Mouse (Mus musculus) embryonic facial prominence, embryonic 14.5 days (tissue): ENCODE measurements at regions not wholly inside any gene's neighbourhood (a gene's known extent, or its start where the extent isn't known, plus 50 kb on each side); places are given as distances from the start of the nearest gene placed in this dataset.

ENCODE experiments used
- ATAC-seq: fragments of 200-750 bp; cut with Nextera tagmentation; 2 replicates; pipeline ENCODE4 v1.8.0; 2017; ENCODE audit warnings: low read depth, moderate number of reproducible peaks, moderate TSS enrichment
- DNase-seq: peaks from one replicate; pipeline ENCODE4 v3.0.0-alpha.2; 2015; ENCODE audit warnings: low spot score
- H3K27ac ChIP-seq: fragments of 300-500 bp; sonication (generic); replicated peaks from 2 replicates; pipeline ENCODE4 v1.5.1; 2014; ENCODE audit warnings: low read depth, mild to moderate bottlenecking, low read length, moderate library complexity
- H3K27me3 ChIP-seq: fragments of 300-500 bp; sonication (generic); replicated peaks from 2 replicates; pipeline ENCODE4 v1.6.1; 2014; ENCODE audit warnings: low read length; ENCODE audit not compliant: control insufficient read depth, insufficient read depth
- H3K36me3 ChIP-seq: fragments of 300-500 bp; sonication (generic); 2 replicates; pipeline ENCODE4 v1.6.1; 2014; ENCODE audit warnings: low read length, mixed read lengths; ENCODE audit not compliant: control insufficient read depth, insufficient read depth
- H3K4me1 ChIP-seq: fragments of 300-500 bp; sonication (generic); 2 replicates; pipeline ENCODE4 v1.6.1; 2014; ENCODE audit warnings: antibody characterized with exemption, low read length; ENCODE audit not compliant: control insufficient read depth, insufficient read depth
- H3K4me2 ChIP-seq: fragments of 300-500 bp; sonication (generic); 2 replicates; pipeline ENCODE4 v1.6.1; 2014; ENCODE audit warnings: low read depth, mild to moderate bottlenecking, low read length, moderate library complexity, mixed read lengths
- H3K4me3 ChIP-seq: fragments of 300-500 bp; sonication (generic); 2 replicates; pipeline ENCODE4 v1.5.1; 2014; ENCODE audit warnings: low read depth, mild to moderate bottlenecking, low read length
- H3K9ac ChIP-seq: fragments of 300-500 bp; sonication (generic); 2 replicates; pipeline ENCODE4 v1.6.1; 2014; ENCODE audit warnings: low read depth, mild to moderate bottlenecking, low read length, moderate library complexity, mixed read lengths
- H3K9me3 ChIP-seq: fragments of 300-500 bp; sonication (generic); 2 replicates; pipeline ENCODE4 v1.6.1; 2016; ENCODE audit warnings: low read length; ENCODE audit not compliant: control insufficient read depth
- WGBS: fragments of 180-500 bp; shearing (Covaris S2); extraction: QIAGEN DNeasy Blood & Tissue Kit; methylation state at CpG from one replicate; pipeline ENCODE4 v1.1.7; 2014; 5-methylcytosine and 5-hydroxymethylcytosine counted together

DNA sequence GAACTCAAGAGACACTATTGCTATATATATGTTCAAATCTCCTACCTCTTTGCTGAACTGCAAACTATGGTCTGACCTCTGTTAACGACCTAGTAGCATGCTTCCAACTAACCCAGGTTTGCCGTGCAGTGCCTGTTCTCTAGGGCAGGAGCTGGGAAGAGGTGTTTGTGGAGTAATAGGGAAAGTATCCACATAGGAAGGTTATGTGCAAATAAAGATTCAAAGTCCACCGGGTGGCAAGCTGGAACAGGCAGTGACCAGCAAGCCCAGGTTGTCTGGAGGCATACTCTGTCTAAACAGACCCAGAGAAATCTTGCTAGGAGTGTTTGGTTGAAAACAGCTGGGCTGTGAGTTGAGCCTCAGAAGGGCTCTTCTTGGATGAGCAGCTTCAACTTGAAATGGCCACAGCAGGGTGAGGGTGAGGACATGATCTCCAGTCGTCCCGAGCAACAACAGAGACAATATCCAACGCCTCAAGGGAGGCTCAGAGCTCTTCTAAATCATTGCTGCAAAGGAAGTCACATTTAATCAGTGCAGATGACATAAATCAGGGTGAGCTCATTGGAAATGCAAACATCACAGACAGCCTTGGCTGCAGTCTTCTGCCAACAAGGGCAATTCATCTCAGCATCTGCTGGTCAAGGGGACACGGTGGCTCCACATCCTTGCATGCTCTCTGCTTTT is 846.7 kb downstream of the Synb start:
- H3K9ac ChIP-seq, result no peak overlapping the region
- no peaks in the 10 kb centered on the region for H3K27me3 ChIP-seq
- no peaks in the 10 kb centered on the region for H3K36me3 ChIP-seq
- no peak overlapping the region for H3K4me3 ChIP-seq
- H3K9me3 ChIP-seq, result no peaks in the 10 kb centered on the region
- no peak for DNase-seq
- H3K27ac ChIP-seq, result no peak overlapping the region
- no peak for ATAC-seq
- WGBS, result 75% methylated on average over 7 of the region's 7 CpGs
- no peak overlapping the region for H3K4me2 ChIP-seq
- no peaks in the 10 kb centered on the region for H3K4me1 ChIP-seq

DNA sequence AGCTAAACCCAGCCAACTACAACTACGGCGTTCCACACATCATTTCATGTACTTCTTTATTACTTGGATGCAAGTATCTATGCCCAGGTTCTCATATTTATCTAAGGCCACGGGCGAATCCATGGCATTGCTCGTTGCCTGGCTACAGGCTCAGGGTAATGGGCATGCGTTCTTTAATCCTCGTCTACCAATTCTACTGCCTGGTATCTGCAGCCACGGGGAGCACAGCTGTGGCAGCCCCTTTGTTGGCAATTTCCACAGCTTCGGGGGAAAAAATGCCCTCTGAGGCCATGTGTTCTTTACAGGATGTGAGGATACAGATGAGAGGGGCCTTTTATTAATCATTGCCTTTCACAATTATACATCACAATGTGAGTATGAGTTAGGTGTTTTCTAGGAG is 860.8 kb downstream of the Synb start:
- no peaks in the 10 kb centered on the region for H3K9me3 ChIP-seq
- H3K36me3 ChIP-seq, result no peaks in the 10 kb centered on the region
- H3K27me3 ChIP-seq, result no peaks in the 10 kb centered on the region
- H3K4me1 ChIP-seq, result no peaks in the 10 kb centered on the region
- no peak overlapping the region for H3K27ac ChIP-seq
- no peak overlapping the region for H3K4me2 ChIP-seq
- DNase-seq (no peak), ATAC-seq (no peak)
- no peak overlapping the region for H3K4me3 ChIP-seq
- no peak overlapping the region for H3K9ac ChIP-seq
- 77% methylated on average over 9 of the region's 9 CpGs for WGBS

DNA sequence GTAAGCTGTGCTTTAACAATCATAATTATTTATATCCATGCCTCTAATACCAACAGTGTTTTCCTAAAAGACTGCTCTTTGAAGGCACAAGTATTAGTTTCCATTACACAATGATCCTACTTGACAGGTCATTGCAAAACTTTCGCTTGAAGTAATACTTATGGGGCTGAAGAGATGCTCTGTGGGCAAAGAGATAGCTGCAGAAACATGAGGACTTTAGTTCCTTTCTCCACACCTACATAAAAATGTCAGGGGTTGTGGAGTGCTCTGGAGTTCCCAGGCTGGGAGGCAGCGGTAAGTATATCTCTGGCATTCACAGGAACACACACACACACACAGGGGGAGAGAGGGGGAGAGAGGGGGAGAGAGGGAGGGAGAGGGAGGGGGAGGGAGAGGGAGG is 862.0 kb downstream of the Synb start:
- 51% methylated on average over 2 of the region's 2 CpGs for WGBS
- ATAC-seq (no peak), DNase-seq (no peak)

DNA sequence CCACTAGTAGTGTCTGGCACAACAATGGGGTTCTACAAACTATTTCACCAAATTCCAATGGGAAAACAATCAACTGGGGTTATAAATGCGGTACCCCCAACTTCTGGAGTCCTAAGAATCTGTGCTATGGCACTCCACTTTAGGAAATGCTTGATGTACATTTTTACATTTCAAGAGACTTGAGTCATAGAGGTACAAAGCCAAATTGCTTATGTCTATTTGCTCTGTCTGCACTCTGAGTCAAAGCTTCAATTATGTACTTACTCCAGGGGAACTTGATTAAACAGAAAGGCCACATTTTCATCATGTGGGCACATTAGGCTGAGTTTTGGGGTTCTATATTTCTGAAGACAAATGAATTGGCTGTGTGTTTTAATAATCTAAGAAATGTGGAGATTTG is 866.9 kb downstream of the Synb start:
- H3K4me1 ChIP-seq, result no peaks in the 10 kb centered on the region
- H3K27ac ChIP-seq, result no peak overlapping the region
- 73% methylated on average over 1 of the region's 1 CpGs for WGBS
- H3K4me3 ChIP-seq, result no peak overlapping the region
- ATAC-seq, result no peak
- no peaks in the 10 kb centered on the region for H3K27me3 ChIP-seq
- no peak for DNase-seq
- no peak overlapping the region for H3K9ac ChIP-seq
- no peaks in the 10 kb centered on the region for H3K36me3 ChIP-seq
- no peak overlapping the region for H3K4me2 ChIP-seq
- no peaks in the 10 kb centered on the region for H3K9me3 ChIP-seq

More for the DNA sequence above, 862.0 kb downstream of the Synb start:
- H3K4me3 ChIP-seq, result no peak overlapping the region
- H3K9me3 ChIP-seq, result no peaks in the 10 kb centered on the region
- no peak overlapping the region for H3K9ac ChIP-seq
- H3K36me3 ChIP-seq, result no peaks in the 10 kb centered on the region
- no peaks in the 10 kb centered on the region for H3K27me3 ChIP-seq
- H3K4me1 ChIP-seq, result no peaks in the 10 kb centered on the region
- no peak overlapping the region for H3K27ac ChIP-seq
- H3K4me2 ChIP-seq, result no peak overlapping the region

DNA sequence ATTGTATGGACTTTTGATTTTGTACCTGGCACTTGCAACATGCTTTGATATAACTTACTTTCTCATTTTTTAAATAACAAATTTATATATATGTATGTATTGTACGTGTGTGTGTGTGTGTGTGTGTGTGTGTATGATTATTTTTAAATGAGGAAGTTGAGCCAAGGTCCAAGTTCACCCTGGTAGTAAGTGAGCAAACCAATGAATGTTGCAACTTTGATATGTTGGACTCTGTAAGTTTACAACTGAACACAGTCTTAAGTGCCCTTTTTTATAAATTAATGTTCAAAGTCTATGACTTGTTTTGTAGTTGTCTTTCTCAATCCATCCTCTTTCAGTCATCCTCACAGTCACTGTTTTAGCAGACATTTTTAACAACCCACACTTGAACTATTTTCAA is 901.7 kb downstream of the Synb start:
- peaks cover 5% of the 10 kb centered on the region; the same call in 1 of the 2 replicates for H3K4me1 ChIP-seq
- no peak overlapping the region for H3K4me2 ChIP-seq
- no peak overlapping the region for H3K4me3 ChIP-seq
- no peak overlapping the region for H3K27ac ChIP-seq
- H3K9me3 ChIP-seq, result no peaks in the 10 kb centered on the region
- H3K27me3 ChIP-seq, result no peaks in the 10 kb centered on the region
- 61% methylated on average over 1 of the region's 1 CpGs for WGBS
- no peak for DNase-seq
- no peak for ATAC-seq
- no peaks in the 10 kb centered on the region for H3K36me3 ChIP-seq
- no peak overlapping the region for H3K9ac ChIP-seq

DNA sequence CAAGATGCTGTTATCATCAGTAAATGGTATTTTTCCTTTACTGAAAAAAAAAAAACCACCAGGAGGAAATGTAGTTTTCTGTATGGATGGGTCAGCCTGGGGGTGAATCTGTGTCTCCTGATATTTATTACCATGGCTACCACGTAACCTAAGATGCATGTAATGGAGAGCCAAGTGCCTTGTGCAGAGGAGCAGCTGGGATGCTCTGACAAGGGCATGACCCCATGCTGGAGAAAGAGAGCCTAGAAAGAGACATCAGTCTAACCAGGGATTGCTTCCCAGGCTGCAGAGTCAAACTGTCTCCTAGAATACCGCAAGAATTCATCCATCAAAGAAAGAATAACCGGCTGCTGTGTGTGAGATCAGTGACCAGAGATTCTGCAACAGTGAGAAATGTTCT is 902.2 kb downstream of the Synb start:
- 27% methylated on average over 3 of the region's 3 CpGs for WGBS
- Histone ChIP-seq H3K4me2 (no peak overlapping the region), H3K9ac (no peak overlapping the region), H3K9me3 (no peaks in the 10 kb centered on the region), H3K27ac (no peak overlapping the region), H3K27me3 (no peaks in the 10 kb centered on the region), H3K4me1 (peaks cover 5% of the 10 kb centered on the region; the same call in 1 of the 2 replicates), H3K36me3 (no peaks in the 10 kb centered on the region), H3K4me3 (no peak overlapping the region)
- no peak for ATAC-seq
- peak; percentile 25 for DNase-seq

DNA sequence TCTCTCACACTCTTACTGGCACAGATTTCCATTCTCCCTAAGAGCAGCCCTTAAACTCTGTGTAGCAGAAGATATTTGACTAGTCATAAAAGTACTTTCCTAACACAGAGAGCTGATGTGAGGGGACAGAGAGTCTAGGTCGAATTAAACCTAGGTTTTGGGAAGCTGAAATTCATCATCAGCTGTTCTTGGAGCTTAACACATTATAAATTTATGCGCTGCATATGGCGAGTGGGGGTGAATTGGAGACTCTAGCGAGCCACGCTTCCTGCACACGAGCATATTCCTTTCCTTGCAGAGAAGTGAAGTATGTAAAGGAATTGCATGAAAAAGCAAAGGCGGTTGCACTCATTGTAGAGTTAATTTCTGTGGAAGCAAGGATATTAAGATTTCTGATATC is 912.4 kb downstream of the Synb start:
- ATAC-seq (no peak), DNase-seq (no peak)
- no peak overlapping the region for H3K27ac ChIP-seq
- no peaks in the 10 kb centered on the region for H3K4me1 ChIP-seq
- H3K27me3 ChIP-seq, result no peaks in the 10 kb centered on the region
- H3K9me3 ChIP-seq, result no peaks in the 10 kb centered on the region
- no peak overlapping the region for H3K4me3 ChIP-seq
- 70% methylated on average over 7 of the region's 7 CpGs for WGBS
- H3K36me3 ChIP-seq, result no peaks in the 10 kb centered on the region
- no peak overlapping the region for H3K9ac ChIP-seq
- no peak overlapping the region for H3K4me2 ChIP-seq

DNA sequence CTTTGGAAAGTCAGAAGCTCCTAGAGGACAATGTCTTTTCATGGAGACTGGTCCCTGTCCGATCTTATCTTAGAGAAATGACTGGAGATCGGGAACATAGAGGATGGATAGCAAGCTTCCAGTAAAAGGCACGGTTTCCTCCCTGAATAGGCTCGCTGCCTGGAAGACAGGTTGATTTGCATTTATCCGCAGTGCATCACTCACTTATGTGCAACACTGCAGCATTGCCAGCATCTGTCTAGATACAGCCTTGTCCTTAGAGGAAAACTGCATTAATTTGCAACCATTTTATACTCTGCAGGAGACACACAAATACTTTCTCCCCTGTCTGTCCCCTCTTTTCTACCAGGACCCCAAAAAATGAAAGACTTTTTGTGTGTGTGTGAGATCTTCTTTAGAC is 926.4 kb downstream of the Synb start:
- Histone ChIP-seq H3K4me2 (no peak overlapping the region), H3K9ac (no peak overlapping the region), H3K9me3 (no peaks in the 10 kb centered on the region), H3K36me3 (no peaks in the 10 kb centered on the region), H3K4me1 (no peaks in the 10 kb centered on the region), H3K27ac (no peak overlapping the region), H3K4me3 (no peak overlapping the region), H3K27me3 (no peaks in the 10 kb centered on the region)
- no peak for DNase-seq
- ATAC-seq, result no peak
- 79% methylated on average over 5 of the region's 5 CpGs for WGBS

DNA sequence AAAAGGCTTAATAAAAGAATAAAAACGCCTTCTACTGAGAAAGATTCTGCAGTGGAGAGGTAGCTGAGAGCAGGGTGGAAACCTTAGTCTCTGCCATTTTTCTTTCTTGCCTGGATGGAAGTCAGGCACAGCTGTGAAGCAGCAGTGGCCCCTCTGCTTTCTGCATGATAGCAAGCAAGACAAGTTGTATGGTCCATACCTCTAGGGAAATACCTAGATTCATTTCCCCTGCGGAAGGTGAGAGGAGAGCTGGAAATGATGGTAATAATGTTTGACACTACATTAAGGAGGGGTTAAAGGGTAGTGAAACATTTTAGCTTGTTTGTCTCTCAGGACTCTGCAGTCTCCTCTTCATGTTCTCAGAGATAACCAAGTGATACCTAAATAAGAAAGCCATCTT is 930.2 kb downstream of the Synb start:
- ATAC-seq (no peak), DNase-seq (no peak)
- Histone ChIP-seq H3K27me3 (no peaks in the 10 kb centered on the region), H3K4me2 (no peak overlapping the region), H3K9me3 (no peaks in the 10 kb centered on the region), H3K27ac (no peak overlapping the region), H3K4me1 (no peaks in the 10 kb centered on the region), H3K9ac (no peak overlapping the region), H3K4me3 (no peak overlapping the region), H3K36me3 (no peaks in the 10 kb centered on the region)
- WGBS, result 70% methylated on average over 2 of the region's 2 CpGs
